Mouse (Mus musculus) erythroblast, adult 5-6 weeks (primary cell): ENCODE results near the gene Stim1. TPM values are rescaled to one million over a fixed set of nuclear protein-coding genes. Genes with fewer than 3 reads are reported as not detected.
"Not testable (repeated sequence)": the region's sequence is repeated elsewhere in the genome, so short reads cannot be mapped to it uniquely, and the experiment has no call there.

Source experiments
- ATAC-seq: replicated peaks from 2 replicates; pipeline ENCODE4 v1.8.0; 2016; ENCODE audit warnings: moderate number of reproducible peaks, mild to moderate bottlenecking, moderate TSS enrichment, inconsistent platforms; ENCODE audit not compliant: poor library complexity, low FRiP score, severe bottlenecking
- total RNA-seq, 2 experiments: library from RNA; stranded (forward) in 1 of 2; stranded (reverse) in 1 of 2; fragments of 150-400 nt in 1 of 2; fragments of 200-764, 138-1000 nt in 1 of 2; gene quantifications; 2 replicates each; pipeline versions ENCODE4 v1.2.3 to v1.2.4; 2015 to 2017; ENCODE audit warnings: low replicate concordance in 2 of 2

Gene Stim1
- total RNA-seq, 2 experiments from 2014 or later: 18.1 to 29.2 TPM

DNA sequence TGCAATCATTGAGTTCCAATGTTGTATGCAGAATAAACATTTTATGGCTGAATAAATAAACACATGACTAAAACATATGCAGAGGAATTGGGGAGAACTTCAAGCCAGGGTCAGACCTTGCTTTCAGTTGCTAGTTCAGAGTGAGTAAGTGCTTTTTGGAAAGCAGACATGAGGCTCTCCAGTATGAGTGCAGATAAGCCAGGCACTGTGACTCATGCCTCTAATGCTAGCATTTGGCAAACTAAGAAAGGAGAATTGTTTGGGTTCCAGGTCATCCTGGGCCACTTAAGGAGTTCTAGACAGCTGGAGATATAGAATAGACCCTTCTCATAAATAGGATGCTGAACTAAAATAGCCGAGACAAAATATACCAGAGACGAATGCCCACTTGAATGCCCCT, 216.1 kb downstream of the Stim1 start:
- no peak for ATAC-seq

DNA sequence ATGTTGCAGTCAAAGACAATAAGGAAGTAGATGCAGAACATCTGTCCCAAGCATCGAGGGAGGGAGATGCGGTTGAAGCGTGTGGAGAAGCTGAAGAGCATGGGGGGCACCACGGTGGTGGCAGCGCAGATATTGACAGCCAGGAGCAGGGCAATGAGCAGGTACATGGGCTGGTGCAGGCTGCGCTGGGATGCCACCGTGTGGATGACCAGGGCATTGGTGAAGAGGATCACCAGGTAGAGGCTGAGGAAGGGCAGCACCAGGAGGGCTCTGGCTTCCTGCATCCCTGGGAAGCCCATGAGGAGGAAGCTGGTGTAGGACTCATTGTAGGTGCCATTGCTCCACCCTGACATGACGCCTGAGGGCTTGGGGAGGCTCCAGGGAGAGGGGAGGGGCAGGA, 217.2 kb downstream of the Stim1 start:
- ATAC-seq: not testable (repeated sequence)

DNA sequence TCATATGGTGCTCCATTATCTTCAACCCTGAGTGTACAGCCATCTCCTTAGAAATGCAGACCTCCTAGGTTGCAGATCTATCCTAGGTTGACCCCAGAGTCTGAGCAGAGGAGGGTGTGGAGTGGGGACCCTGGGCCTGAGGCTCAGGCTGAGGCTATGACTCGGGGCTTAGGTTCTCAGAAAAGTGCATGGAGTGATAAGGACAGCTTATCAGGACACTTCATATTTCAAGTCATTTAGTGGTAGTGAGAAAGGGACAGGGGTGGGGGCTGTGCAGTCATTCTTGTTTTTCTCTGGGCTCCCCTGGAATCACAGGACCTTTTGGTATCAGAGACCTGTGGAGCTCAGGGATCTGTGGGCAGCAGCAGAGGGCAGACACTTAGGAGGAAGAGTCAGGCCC, 218.5 kb downstream of the Stim1 start:
- no peak for ATAC-seq

Other genes with a start within 250 kb of the Stim1 start
- 7.7 TPM in 1 of 2 replicates, not detected in the other for gene Il18bp, start 249.1 kb upstream of the Stim1 start, total RNA-seq (2015; ENCODE audit: low replicate concordance)
- gene Il18bp, start 249.1 kb upstream of the Stim1 start, total RNA-seq (2017; ENCODE audit: low replicate concordance): 5.4 and 9.0 TPM in 2 replicates
- 3.8 and 5.8 TPM in 2 replicates for gene Rnf121, start 202.3 kb upstream of the Stim1 start, total RNA-seq (2015; ENCODE audit: low replicate concordance)
- gene Rnf121, start 202.3 kb upstream of the Stim1 start, total RNA-seq (2017; ENCODE audit: low replicate concordance): 2.8 and 6.6 TPM in 2 replicates
- gene Xndc1, start 202.3 kb upstream of the Stim1 start, total RNA-seq (2015; ENCODE audit: low replicate concordance): 3.8 and 12.3 TPM in 2 replicates
- 7.3 and 8.6 TPM in 2 replicates for gene Xndc1, start 202.3 kb upstream of the Stim1 start, total RNA-seq (2017; ENCODE audit: low replicate concordance)
- 1.3 TPM in 1 of 2 replicates, not detected in the other for gene Xntrpc, start 202.1 kb upstream of the Stim1 start, total RNA-seq (2015; ENCODE audit: low replicate concordance)
- 0.70 and 1.1 TPM in 2 replicates for gene Xntrpc, start 202.1 kb upstream of the Stim1 start, total RNA-seq (2017; ENCODE audit: low replicate concordance)
- 0.63 TPM in 1 of 2 replicates, not detected in the other for gene Trpc2, start 184.7 kb upstream of the Stim1 start, total RNA-seq (2015; ENCODE audit: low replicate concordance)
- gene Trpc2, start 184.7 kb upstream of the Stim1 start, total RNA-seq (2017; ENCODE audit: low replicate concordance): 0.28 TPM in 1 of 2 replicates, not detected in the other
- gene Art1, start 166.1 kb upstream of the Stim1 start, total RNA-seq (2015; ENCODE audit: low replicate concordance): not detected in 2 replicates
- gene Art1, start 166.1 kb upstream of the Stim1 start, total RNA-seq (2017; ENCODE audit: low replicate concordance): not detected in 2 replicates
- gene Art5, start 158.3 kb upstream of the Stim1 start, total RNA-seq (2015; ENCODE audit: low replicate concordance): not detected in 2 replicates
- not detected in 2 replicates for gene Art5, start 158.3 kb upstream of the Stim1 start, total RNA-seq (2017; ENCODE audit: low replicate concordance)
- gene Chrna10, start 151.0 kb upstream of the Stim1 start, total RNA-seq (2015; ENCODE audit: low replicate concordance): not detected in 2 replicates
- gene Chrna10, start 151.0 kb upstream of the Stim1 start, total RNA-seq (2017; ENCODE audit: low replicate concordance): not detected in 2 replicates
- gene Nup98, start 57.6 kb upstream of the Stim1 start, total RNA-seq (2015; ENCODE audit: low replicate concordance): 18.6 and 20.7 TPM in 2 replicates
- 14.4 and 16.6 TPM in 2 replicates for gene Nup98, start 57.6 kb upstream of the Stim1 start, total RNA-seq (2017; ENCODE audit: low replicate concordance)
- gene Pgap2, start 57.6 kb upstream of the Stim1 start, total RNA-seq (2015; ENCODE audit: low replicate concordance): 19.0 and 23.4 TPM in 2 replicates
- 3.5 and 5.7 TPM in 2 replicates for gene Pgap2, start 57.6 kb upstream of the Stim1 start, total RNA-seq (2017; ENCODE audit: low replicate concordance)
- gene Rhog, start 11.8 kb upstream of the Stim1 start, total RNA-seq (2015; ENCODE audit: low replicate concordance): 110 and 113 TPM in 2 replicates
- 22.4 and 27.5 TPM in 2 replicates for gene Rhog, start 11.8 kb upstream of the Stim1 start, total RNA-seq (2017; ENCODE audit: low replicate concordance)
- gene Rrm1, start 173.9 kb downstream of the Stim1 start, total RNA-seq (2015; ENCODE audit: low replicate concordance): 85.7 and 133 TPM in 2 replicates
- 265 and 267 TPM in 2 replicates for gene Rrm1, start 173.9 kb downstream of the Stim1 start, total RNA-seq (2017; ENCODE audit: low replicate concordance)
- gene Olfr543, start 213.9 kb downstream of the Stim1 start, total RNA-seq (2015; ENCODE audit: low replicate concordance): not detected in 2 replicates
- gene Olfr543, start 213.9 kb downstream of the Stim1 start, total RNA-seq (2017; ENCODE audit: low replicate concordance): not detected in 2 replicates
- not detected in 2 replicates for gene Olfr544, start 220.5 kb downstream of the Stim1 start, total RNA-seq (2015; ENCODE audit: low replicate concordance)
- not detected in 2 replicates for gene Olfr544, start 220.5 kb downstream of the Stim1 start, total RNA-seq (2017; ENCODE audit: low replicate concordance)
- not detected in 2 replicates for gene Olfr545, start 231.8 kb downstream of the Stim1 start, total RNA-seq (2015; ENCODE audit: low replicate concordance)
- not detected in 2 replicates for gene Olfr545, start 231.8 kb downstream of the Stim1 start, total RNA-seq (2017; ENCODE audit: low replicate concordance)